Mouse (Mus musculus) WW6 (cell line): ENCODE results near the gene Cdh4.

Experiments used
- DNase-seq: peaks from one replicate; pipeline ENCODE4 v3.0.0-alpha.2; 2013; ENCODE audit warnings: low read depth, low spot score

The Cdh4 gene

DNA sequence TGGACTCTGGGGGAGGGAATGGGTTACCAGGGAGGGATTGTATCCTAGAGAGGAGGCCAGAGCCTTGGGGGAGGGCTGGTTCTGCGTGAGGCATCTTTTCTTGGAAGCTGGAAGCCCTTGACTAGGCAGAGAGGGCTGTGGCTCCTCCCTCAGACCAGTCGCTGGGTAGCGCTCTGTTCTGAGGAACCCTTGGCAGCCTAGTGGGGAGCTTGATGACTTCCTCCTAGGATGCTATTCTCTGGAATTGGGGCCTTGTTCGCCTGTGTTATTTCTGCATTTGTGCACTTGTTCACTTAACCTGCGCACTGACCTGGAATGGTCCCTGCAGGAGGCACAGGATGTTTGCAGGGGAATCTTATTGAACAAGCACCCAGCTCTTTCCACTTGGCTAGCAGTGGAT lies 149.4 kb downstream of the Cdh4 start:
- DNase-seq, result no peak

DNA sequence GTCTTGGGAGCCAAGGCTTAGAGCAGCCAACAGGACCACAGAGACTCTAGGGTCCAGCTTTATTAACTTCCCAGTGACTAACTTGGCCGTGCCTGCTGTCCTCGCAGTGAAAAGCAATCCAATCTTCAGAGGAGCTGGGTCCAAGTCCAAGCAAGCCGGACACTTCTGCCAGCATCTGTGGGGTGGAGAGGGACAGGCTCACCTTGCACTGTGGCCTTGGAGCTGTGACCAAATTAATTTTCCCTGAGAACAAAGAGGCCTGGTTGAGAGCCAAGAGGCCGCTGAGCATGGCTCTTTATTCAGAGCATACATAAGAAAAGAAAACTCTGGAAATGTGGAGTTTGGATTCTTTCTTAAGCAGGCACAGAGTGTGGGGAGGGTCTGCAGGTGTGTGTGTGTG lies 152.8 kb downstream of the Cdh4 start:
- no peak for DNase-seq

DNA sequence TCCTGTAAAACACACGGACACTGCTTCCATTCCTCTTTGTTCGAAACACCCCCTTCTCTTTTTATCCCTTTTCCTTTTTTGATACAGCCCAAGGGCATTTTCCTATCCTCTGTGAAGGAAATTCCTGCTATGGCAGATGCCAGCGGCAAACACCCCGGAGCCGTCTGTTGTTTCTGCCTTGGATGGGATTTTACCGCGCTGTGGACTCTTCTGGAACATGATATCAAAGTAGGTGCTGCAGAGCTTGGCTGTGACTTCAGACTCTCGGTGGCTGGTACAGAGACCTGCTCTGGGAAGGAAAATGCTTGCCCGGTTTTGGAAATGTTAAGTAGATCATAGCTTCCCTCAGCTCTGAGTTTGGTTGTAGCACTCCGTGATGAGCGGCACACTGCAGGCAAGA lies 156.7 kb downstream of the Cdh4 start:
- DNase-seq, result no peak

DNA sequence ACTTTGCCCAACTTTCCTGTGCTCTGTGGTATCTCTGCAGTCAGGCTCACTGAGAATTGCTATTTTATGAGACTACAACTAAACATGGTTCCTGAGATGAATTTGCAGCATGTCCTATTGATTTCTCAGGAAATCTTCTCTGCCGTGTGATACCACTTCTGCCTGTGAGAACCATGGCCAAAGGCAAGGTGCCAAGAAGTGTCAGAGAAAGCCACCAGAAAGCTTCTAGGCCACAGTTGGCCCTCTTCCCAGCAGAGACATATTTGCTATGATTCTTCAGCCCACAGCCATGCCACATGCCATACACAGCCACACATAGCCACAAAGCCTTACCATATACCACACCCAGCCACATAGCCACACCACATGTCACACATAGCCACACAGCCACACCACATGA lies 157.7 kb downstream of the Cdh4 start:
- DNase-seq, result no peak

DNA sequence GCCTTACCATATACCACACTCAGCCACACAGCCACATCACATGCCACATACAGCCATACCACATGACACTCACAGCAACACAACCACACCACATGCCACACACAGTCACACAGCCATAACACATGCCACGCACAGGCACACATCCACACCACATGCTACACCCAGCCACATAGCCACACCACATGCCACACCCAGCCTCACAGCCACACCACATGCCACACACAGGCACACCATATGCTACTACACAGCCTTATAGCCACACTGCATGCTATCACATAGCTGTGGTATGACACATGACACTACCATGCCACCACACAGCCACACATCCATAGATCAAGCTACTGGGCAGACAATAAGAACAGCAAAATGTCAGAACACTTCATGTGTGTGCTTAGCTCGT lies 158.1 kb downstream of the Cdh4 start:
- no peak for DNase-seq

DNA sequence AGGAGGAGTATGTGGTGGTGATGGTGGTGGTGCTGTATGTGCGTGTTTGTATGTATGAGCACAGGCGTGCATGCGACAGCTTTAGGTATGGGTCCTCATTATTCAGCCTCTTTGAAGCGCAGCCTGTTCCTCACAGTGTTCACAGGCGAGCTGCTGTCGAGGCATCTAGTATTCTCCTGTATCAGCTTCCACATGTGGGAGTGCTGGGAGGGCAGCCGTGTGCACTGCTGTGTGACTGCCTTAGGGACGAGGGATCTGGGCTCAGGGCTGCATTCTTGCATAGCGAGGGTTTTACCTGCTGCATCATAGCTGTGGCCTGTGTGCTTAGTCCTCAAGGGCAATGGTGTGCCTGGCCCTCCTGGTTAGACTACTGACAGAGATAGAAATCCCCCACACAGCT lies 158.9 kb downstream of the Cdh4 start:
- no peak for DNase-seq

DNA sequence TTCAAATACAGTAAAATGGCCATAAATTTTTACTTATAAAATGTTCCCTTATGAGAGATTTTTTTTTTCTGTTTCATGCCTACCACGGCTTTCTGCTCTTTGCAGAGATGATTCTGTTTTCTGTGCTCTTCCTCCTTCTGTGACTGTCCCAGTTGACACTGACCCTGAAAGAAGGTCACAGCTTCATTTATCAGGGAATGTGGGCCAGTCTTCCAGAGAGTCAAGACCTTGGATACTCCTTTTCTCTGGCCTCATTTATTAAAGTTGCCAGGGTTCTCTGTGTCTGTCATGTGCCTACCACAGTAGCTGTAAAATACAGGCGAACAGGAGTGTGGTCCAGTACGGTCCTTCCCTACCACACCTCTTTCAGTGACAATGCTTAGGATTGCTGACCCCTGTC lies 162.5 kb downstream of the Cdh4 start:
- DNase-seq, result no peak

DNA sequence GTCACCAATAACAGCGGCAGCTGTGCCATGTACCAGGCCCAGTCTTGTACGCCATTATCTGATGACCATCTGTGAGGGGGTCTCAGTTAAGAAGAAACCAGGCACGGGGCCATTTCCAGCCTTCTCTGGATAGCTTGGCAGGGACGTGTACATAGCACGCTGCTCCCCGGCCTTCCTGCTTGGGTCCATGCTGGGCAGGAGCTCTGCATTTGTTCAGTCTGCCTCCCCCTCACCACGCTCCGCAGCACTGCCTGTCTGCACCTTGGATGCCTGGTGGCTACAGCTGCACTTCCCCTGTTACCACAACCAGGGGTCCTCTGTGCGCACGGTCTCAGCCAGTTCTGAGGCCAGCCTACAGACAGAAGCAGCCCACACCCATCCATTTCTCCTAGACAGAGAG lies 163.0 kb downstream of the Cdh4 start:
- no peak for DNase-seq

DNA sequence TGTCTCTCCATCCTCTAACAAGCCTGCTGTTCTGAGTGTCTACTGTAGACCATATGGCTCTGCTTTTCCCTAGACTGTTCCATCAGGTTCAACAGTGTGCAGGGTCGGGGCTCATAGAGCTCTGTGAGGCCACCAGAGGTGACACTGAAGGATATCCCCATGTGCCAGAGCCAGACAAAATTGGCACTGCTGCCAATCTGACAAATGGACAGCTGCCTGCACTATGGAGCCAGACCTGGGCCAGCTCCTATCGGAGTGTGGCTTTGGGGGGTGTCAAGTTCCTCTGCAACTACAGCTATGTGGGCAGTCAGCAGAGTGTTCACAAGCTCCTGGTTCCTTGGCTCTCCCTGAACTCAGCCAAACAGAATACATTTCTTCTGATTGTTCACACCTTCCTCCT lies 164.1 kb downstream of the Cdh4 start:
- no peak for DNase-seq

DNA sequence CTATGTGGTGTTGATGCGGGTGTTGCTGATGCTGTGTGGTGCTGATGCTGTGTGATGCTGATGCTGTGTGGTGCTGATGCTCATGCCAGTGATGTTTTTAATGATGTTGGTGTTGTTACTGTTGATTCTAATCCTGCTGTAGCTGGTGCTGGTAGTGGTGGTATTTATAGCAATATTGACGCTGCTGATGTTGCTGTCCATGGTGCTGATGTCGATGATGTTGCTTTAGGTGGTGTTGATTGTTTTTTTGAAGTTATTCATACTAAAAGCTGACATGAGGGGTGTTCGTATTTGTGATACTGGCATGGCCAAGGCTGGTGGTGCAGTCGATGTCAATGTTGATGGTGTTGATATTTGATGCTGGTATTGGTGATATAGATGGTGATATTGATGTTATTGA lies 173.7 kb downstream of the Cdh4 start:
- no peak for DNase-seq

DNA sequence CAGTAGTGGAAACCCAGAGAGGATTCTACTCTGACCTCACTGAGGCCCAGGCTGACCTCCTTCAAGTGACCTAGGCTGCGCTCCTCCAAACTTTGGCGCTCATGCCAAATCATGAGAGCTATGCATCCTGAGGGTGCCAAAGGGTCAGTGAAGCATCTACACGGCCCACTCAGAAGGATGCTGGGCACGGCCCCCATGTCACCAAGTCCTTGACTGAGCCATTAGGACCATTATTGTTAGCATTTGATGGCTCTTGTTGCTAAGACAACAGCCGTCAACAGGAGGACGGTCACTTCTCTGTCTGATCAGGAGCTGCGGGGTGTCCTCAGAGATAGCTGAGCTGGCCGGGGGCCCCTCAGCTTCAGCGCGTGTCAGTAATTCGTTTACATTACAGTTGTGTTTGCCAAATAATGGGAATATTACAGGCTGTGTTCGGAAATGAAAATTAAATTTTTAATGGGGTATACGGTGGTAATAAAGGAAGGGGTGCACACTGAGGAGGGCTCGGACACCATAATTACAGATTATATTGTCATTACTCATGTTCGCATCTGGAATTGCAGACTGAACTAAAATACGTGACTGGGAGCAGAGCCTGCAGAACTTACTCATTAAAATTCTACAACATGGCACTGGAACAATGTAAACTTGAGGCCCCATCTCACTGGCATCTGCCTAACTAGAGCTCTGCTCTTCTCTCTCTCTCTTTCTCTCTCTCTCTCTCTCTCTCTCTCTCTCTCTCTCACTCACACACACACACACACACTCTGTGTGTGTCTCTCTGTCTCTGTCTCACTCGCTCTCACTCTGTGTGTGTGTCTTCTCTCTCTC lies 181.6 kb downstream of the Cdh4 start:
- DNase-seq, result no peak

DNA sequence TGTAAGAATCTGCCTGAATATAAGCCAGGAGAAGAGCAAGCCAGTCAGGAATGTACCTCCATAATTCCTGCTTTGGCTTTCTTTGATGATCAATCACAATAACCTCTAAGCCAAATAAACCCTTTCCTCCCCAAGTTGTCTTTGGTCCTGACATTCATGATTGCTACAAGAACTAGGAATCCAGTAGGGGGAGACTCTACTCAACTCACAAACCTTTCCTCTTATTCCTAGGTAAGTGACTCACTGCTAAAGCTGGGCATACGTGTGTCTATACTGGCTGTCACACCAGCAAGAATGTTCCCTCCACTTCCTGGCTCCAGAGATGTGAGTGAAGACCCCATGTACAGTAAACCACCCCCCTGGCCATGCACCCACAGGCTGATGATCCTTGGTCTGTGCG lies 185.3 kb downstream of the Cdh4 start:
- DNase-seq, result no peak

DNA sequence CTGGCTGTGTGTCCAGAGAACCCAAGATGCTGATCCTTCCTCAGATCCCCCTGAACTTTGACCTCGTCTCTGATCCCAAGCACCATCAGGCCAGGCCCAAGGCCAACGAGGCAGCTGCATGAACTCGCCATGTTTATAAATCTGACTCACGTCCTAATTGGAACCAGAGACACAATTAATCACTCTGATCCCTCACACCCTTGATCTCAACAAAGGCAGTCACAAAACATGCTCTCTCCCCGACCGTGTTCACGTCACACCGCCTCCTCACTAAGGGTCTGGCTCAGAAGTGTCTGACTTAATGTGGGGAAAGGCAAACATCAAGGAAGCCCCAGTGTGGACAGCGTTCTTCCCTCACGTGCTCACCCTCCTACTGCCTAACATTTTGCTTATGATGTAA lies 188.5 kb downstream of the Cdh4 start:
- no peak for DNase-seq

DNA sequence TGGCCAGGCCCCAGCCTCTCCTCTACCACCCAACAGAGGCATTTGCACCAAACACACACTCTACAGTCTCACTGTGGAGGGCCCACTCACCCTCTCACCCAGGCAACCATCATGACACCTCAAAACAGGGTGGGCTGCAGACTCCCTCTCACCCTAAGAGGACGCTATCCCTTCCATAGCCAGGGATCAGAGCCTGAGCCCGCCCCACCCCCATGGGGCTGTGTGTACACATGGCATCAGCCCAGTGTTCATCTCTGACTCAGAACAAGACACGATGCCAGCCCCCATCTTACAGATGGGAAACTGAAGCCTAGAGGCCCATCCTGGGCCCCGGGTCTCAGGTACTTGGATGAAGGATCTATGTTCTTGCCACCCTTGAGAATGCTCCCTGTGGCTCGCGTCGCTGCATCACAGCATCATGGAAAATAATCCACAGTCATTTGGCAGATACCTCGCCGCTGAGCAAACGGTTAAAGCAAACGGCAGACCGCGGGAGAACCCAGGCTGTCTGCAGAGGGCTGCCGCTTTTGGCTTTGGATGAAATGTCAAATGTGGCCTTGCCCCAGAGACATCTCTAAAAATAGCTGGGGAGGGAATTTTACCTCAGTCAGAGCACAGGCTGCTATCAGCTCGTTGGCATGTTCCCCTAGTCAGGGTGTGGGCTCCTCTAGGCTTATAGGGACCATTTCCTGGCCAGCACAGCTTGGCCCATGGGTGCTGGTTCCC lies 198.5 kb downstream of the Cdh4 start:
- DNase-seq, result no peak

DNA sequence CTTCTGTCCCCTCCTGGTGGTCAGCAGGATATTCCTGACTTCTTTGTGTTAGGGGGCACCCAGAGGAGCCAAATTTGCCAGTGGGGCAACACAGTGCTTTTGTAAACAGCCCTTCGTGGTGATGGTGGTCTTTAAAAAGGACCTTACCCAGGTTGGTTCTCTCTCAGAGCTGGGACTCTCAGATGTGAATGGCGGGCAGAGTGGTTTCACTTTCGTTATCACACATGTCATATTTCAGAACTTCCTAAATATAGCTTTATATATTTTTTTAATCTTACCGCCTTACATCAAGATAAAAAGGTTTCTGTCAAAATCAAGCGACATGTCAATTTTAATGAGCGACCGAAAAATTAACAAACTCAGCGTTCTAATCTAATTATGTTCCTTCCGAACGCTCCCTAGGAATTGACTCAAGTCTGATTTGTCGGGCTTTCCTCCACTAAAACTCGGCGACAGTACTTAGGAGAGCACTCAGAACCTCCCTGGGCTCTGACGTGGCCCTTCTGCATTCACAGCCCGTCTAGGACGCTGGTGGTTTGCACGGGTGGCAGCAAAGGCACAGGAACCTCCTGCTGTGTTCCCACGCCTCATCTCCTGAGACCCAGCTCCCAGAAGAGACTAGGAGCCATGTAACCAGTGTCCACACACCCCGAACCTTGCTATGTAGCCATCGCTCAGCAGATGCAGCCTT lies 206.5 kb downstream of the Cdh4 start:
- no peak for DNase-seq

DNA sequence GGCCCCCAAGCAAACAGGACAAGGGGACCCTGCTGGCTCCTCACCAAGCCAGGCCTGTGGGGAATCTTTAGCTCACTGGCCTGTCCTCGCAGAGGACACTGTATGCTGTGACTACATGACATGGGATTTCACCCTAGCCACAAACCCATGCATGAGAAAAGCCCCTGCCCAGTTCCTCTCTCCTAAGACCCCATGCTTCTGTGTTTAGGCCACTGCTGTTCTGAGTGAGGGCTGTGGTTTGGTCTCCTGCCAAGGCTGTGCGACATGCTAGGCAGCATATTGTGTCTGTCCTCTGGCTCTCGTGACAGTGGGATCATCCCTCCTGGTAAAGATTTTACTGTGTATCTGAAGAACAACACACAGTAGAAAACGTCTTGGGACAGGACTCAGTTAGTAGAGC lies 207.1 kb downstream of the Cdh4 start:
- DNase-seq, result no peak

DNA sequence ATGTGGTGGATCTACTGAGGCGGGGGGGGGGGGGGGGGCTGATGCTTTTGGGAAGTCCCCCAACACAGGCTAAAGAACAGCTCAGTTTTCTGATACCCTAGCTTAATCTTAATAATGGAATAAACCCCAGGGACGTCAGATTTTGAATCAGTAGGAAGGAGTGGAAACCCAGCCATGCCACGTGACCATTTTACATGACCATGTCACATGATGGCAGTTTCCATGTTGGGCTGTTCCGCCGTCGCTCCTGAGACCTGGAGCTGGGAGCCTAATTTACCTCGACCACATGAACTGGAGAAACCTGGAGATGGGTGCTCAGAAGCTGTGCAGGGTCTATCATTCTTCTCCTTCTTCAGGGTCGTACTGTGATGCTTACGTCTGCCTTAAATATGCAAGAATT lies 207.9 kb downstream of the Cdh4 start:
- no peak for DNase-seq

DNA sequence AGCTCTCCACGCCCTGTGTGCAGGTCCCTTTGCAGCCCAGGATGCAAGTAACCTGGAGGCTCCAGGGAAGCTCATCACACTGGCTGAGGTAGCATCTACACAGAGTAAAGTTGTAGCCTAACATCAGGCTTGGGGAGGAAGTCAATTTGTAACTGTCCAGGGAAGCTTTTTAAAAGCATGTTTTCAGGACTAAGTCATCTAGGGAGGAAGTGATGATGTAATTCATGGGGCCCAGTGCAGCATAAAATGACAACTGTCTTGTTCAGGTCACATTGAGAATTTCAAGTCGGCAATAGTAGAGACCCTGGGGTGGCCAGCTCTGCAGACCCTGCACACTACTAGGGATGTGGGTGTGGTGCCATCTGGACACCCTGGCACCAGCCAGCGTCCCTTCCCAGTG lies 213.3 kb downstream of the Cdh4 start:
- no peak for DNase-seq

DNA sequence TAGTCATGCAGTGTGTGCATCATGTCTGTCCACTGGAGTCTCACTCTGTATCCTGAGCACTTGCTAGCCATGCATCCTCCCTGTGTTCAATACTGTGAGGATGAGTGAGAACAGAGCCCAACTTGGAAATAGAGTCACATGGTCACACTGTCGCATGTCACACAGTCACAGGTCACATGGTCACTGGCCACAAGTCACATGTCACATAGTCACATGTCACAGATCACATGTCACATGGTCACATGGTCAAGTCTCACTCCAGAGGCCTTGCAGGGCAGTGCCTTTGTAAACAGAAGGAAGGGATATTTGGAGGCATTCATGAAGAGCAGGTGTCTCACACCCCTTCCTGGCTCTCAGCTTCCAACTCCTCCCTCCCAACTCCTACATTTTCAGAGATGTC lies 217.0 kb downstream of the Cdh4 start:
- no peak for DNase-seq

DNA sequence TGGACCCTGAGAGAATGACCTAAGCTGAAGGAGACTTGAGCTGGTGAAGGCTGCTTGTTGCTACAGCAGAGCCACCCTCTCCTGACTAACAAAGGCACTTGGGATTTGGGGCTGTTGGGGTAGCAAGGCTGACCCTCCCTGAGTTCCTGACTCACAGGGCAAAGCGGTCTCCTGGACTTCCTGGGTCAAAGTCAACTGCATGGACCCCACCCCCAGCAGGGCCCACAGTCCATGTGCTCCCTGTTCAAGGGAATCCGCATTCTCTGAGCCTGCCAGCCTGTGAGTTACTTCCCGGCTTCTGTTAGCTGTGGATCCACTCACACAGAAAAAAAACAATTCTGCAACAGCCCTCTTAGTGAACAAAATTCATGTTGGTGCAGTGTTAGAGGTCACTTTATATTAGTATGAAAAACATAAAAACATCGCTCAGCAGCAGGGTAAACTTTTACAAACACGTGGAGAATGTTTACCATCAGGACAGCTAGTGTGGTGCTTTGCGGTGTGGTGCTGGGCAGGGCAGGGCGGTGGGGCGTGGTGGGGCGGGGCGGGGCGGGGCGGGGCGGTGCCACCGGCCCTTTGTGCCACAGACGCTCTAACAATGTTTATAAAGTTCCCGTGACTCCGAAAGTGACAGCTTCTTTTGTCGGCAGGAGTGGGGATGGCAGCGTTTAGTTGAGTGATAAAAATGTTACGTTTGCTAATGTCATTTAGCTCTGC lies 219.9 kb downstream of the Cdh4 start:
- no peak for DNase-seq

DNA sequence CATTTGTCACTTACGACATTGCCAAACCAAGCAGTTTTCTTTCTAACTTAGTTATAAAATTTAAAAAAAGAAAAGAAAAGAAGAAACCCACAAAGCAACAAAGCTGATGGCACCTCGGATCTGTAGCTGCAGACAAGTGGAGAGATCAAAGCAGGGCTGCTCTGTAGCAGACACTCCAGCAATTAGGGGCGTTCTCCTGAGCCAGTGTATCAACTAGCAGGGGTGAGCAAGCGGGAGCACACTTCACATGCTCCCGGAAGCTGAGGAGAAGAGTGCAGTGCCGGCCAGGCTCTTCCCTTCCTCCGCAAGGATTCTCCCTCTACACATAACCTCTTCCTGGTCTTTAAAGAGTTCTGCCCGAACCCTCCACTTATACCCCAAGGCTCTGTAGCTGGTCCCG lies 220.5 kb downstream of the Cdh4 start:
- DNase-seq, result no peak

DNA sequence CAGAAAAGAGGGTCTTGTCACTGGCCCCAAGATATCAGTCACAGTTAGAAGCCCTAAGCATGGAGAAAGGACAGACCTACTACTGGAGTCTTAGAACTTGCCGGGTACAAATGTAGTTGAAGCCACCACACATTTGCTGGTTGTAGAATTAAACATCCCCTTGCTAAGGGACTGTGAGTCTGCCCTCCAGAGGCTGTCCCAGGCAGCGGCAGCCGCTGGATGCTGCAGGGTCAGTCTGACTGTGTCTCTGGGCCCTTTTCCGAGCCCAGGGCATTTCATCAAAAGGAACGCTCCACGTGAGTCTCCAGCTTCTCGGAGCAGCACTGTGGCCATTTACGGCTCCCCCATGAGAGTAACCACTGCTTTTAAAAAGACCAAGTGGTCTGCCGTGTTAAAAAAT lies 221.4 kb downstream of the Cdh4 start:
- no peak for DNase-seq
